Mouse (Mus musculus): ENCODE data around the gene Bcl9. TPM values are rescaled to one million over a fixed set of nuclear protein-coding genes. Genes with fewer than 3 reads are reported as not detected.

Gene Bcl9
- polyA plus RNA-seq, 1 experiment from 2014 or later = 21.2 TPM

GRCm38 (mm10) chr3:97332172-97332571 lies 34.5 kb upstream of the Bcl9 start:
- no peak overlapping the region for H3K4me3 ChIP-seq (ENCODE audit: low read depth, low read length)
- ATAC-seq = no peak
- no peak overlapping the region for H3K9ac ChIP-seq (ENCODE audit: low read depth, low read length)
- no peaks in the 10 kb centered on the region for H3K4me1 ChIP-seq (replicated peaks; ENCODE audit: control insufficient read depth, insufficient read depth, low read length)
- H3K27me3 ChIP-seq (replicated peaks; ENCODE audit: control insufficient read depth, insufficient read depth, low read length) = no peaks in the 10 kb centered on the region
- 87% methylated on average over 12 of the region's 12 CpGs for WGBS
- no peak overlapping the region for H3K4me2 ChIP-seq (replicated peaks; ENCODE audit: low read depth)
- peak; percentile 59 for TF ChIP-seq CTCF (IDR thresholded peaks at IDR 0.05; ENCODE audit: low read depth)
- no peaks in the 10 kb centered on the region for H3K9me3 ChIP-seq (ENCODE audit: control insufficient read depth)
- no peaks in the 10 kb centered on the region for H3K36me3 ChIP-seq (ENCODE audit: control insufficient read depth, insufficient read depth)
- H3K27ac ChIP-seq (ENCODE audit: low read depth, low read length) = no peak overlapping the region

GRCm38 (mm10) chr3:97327809-97328208 lies 30.1 kb upstream of the Bcl9 start:
- H3K4me1 ChIP-seq (replicated peaks; ENCODE audit: control insufficient read depth, insufficient read depth, low read length) = no peaks in the 10 kb centered on the region
- no peak for ATAC-seq

GRCm38 (mm10) chr3:97327356-97327755 lies 29.6 kb upstream of the Bcl9 start:
- no peak overlapping the region for H3K27ac ChIP-seq (ENCODE audit: low read depth, low read length)
- H3K4me1 ChIP-seq (replicated peaks; ENCODE audit: control insufficient read depth, insufficient read depth, low read length) = no peaks in the 10 kb centered on the region
- 92% methylated on average over 1 of the region's 1 CpGs for WGBS
- H3K4me3 ChIP-seq (ENCODE audit: low read depth, low read length) = no peak overlapping the region
- 0 out of 2 replicates have a peak, but pooled peaks cover 2% of the 10 kb centered on the region for H3K27me3 ChIP-seq (replicated peaks; ENCODE audit: control insufficient read depth, insufficient read depth, low read length)
- H3K9ac ChIP-seq (ENCODE audit: low read depth, low read length) = no peak overlapping the region
- H3K4me2 ChIP-seq (replicated peaks; ENCODE audit: low read depth) = no peak overlapping the region
- H3K36me3 ChIP-seq (ENCODE audit: control insufficient read depth, insufficient read depth) = no peaks in the 10 kb centered on the region
- no peak for ATAC-seq
- H3K9me3 ChIP-seq (ENCODE audit: control insufficient read depth) = no peaks in the 10 kb centered on the region
- no peak for TF ChIP-seq CTCF (IDR thresholded peaks at IDR 0.05; ENCODE audit: low read depth)

More at GRCm38 (mm10) chr3:97327809-97328208, 30.1 kb upstream of the Bcl9 start:
- 88% methylated on average over 2 of the region's 2 CpGs for WGBS
- no peaks in the 10 kb centered on the region for H3K36me3 ChIP-seq (ENCODE audit: control insufficient read depth, insufficient read depth)
- no peak overlapping the region for H3K4me3 ChIP-seq (ENCODE audit: low read depth, low read length)
- no peak overlapping the region for H3K27ac ChIP-seq (ENCODE audit: low read depth, low read length)
- TF ChIP-seq CTCF (IDR thresholded peaks at IDR 0.05; ENCODE audit: low read depth) = no peak
- 0 out of 2 replicates have a peak, but pooled peaks cover 2% of the 10 kb centered on the region for H3K27me3 ChIP-seq (replicated peaks; ENCODE audit: control insufficient read depth, insufficient read depth, low read length)
- no peak overlapping the region for H3K9ac ChIP-seq (ENCODE audit: low read depth, low read length)
- no peak overlapping the region for H3K4me2 ChIP-seq (replicated peaks; ENCODE audit: low read depth)
- no peaks in the 10 kb centered on the region for H3K9me3 ChIP-seq (ENCODE audit: control insufficient read depth)

- Histone ChIP-seq H3K4me2 (replicated peaks; ENCODE audit: low read depth) (no peak overlapping the region), H3K4me1 (replicated peaks; ENCODE audit: control insufficient read depth, insufficient read depth, low read length) (no peaks in the 10 kb centered on the region)
- no peak for TF ChIP-seq CTCF (IDR thresholded peaks at IDR 0.05; ENCODE audit: low read depth)
Measured at GRCm38 (mm10) chr3:97325621-97326345, 28.1 kb upstream of the Bcl9 start.

GRCm38 (mm10) chr3:97324046-97324445 lies 26.3 kb upstream of the Bcl9 start:
- H3K36me3 ChIP-seq (ENCODE audit: control insufficient read depth, insufficient read depth) = no peaks in the 10 kb centered on the region
- H3K4me1 ChIP-seq (replicated peaks; ENCODE audit: control insufficient read depth, insufficient read depth, low read length) = no peaks in the 10 kb centered on the region
- H3K4me3 ChIP-seq (ENCODE audit: low read depth, low read length) = no peak overlapping the region
- no peaks in the 10 kb centered on the region for H3K9me3 ChIP-seq (ENCODE audit: control insufficient read depth)
- no peak for TF ChIP-seq CTCF (IDR thresholded peaks at IDR 0.05; ENCODE audit: low read depth)
- H3K9ac ChIP-seq (ENCODE audit: low read depth, low read length) = no peak overlapping the region
- peak overlapping the region; percentile 27; the same call in 1 of the 2 replicates for H3K4me2 ChIP-seq (replicated peaks; ENCODE audit: low read depth)
- ATAC-seq = no peak
- 58% methylated on average over 17 of the region's 17 CpGs for WGBS
- no peak overlapping the region for H3K27ac ChIP-seq (ENCODE audit: low read depth, low read length)
- H3K27me3 ChIP-seq (replicated peaks; ENCODE audit: control insufficient read depth, insufficient read depth, low read length) = 0 out of 2 replicates have a peak, but pooled peaks cover 2% of the 10 kb centered on the region

More at GRCm38 (mm10) chr3:97325621-97326345, 28.1 kb upstream of the Bcl9 start:
- H3K4me3 ChIP-seq (ENCODE audit: low read depth, low read length) = no peak overlapping the region
- no peaks in the 10 kb centered on the region for H3K9me3 ChIP-seq (ENCODE audit: control insufficient read depth)
- ATAC-seq = no peak
- H3K27me3 ChIP-seq (replicated peaks; ENCODE audit: control insufficient read depth, insufficient read depth, low read length) = 0 out of 2 replicates have a peak, but pooled peaks cover 2% of the 10 kb centered on the region
- no peak overlapping the region for H3K27ac ChIP-seq (ENCODE audit: low read depth, low read length)
- no peaks in the 10 kb centered on the region for H3K36me3 ChIP-seq (ENCODE audit: control insufficient read depth, insufficient read depth)
- WGBS = 69% methylated on average over 15 of the region's 15 CpGs
- no peak overlapping the region for H3K9ac ChIP-seq (ENCODE audit: low read depth, low read length)

GRCm38 (mm10) chr3:97317302-97317701 lies 19.6 kb upstream of the Bcl9 start:
- Histone ChIP-seq H3K27me3 (replicated peaks; ENCODE audit: control insufficient read depth, insufficient read depth, low read length) (no peaks in the 10 kb centered on the region), H3K4me1 (replicated peaks; ENCODE audit: control insufficient read depth, insufficient read depth, low read length) (no peaks in the 10 kb centered on the region), H3K4me3 (ENCODE audit: low read depth, low read length) (no peak overlapping the region), H3K27ac (ENCODE audit: low read depth, low read length) (no peak overlapping the region), H3K4me2 (replicated peaks; ENCODE audit: low read depth) (no peak overlapping the region), H3K9ac (ENCODE audit: low read depth, low read length) (no peak overlapping the region), H3K36me3 (ENCODE audit: control insufficient read depth, insufficient read depth) (no peaks in the 10 kb centered on the region), H3K9me3 (ENCODE audit: control insufficient read depth) (no peaks in the 10 kb centered on the region)
- no peak for ATAC-seq
- 80% methylated on average over 3 of the region's 3 CpGs for WGBS
- no peak for TF ChIP-seq CTCF (IDR thresholded peaks at IDR 0.05; ENCODE audit: low read depth)

All from intestine, postnatal 0 days (tissue).